Mouse (Mus musculus): ENCODE results near the gene Usp26. TPM values are rescaled to one million over a fixed set of nuclear protein-coding genes. Genes with fewer than 3 reads are reported as not detected.

Gene Usp26
- total RNA-seq (2022), result not detected

- DNase-seq (ENCODE audit: low spot score in 2 of 2), result no peak
Measured at GRCm38 (mm10) chrX:51801133-51801532, at the start of gene Usp26. Gene Usp26 (minus strand): TSS chrX:51801233.

DNA sequence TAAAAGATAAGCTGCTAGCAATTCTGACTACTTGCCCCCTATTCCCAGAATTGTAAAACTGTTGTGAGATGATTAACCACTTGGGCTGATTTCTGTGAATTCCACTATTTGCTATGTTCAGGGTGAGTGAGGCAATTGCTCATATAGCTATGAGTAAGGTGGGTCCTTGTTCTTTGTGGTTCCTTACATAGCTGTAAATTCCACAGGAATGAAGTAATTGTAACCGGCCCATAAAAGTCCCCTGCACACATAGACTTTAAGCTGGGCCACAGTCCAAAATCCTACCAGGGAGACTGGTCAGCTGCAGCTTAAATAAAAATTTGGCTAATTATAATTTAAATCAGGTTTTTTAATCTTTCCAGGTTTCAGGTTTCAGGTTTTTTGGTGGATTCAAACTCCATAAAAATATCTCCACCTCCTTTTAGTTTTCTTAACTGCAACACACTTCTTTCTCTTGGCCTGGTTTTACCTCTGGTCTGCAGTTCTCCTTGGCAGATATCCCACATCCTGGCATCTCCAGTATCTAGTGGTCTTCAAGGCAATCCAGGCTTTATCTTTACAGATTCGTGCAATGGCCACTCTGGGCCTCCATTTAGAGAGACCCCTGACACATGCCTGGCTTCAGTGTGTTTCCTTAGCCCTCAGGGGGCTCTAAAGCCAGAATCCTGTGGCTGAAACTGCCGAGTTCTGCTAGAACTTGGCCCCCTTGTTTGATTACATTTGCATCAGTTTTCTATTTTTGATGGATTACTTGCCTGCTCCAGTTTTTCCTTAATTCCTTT, 13.6 kb upstream of the Usp26 start:
- DNase-seq (ENCODE audit: low spot score in 2 of 2), result no peak

DNA sequence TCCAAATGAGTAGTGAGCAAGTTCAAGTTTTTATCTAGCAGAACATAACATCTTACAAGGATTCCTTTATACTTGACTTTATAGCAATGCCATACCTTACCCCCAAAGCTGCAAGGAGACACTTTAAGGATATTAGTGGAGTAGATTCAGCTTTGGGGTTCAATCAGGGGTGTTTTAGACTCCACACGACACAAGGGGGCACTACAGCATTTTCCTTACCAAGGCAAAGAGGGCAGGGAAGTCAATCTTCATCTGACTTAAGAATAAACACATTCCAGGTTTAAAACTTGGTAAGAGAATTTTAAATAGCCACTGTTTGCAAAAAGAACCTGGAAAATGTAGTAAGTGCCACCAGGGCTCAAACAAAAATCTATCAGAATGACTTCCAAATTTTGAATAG, 33.6 kb downstream of the Usp26 start:
- DNase-seq (ENCODE audit: low spot score in 2 of 2), result peak in 1 of 2 experiments; percentile 3

GRCm38 (mm10) chrX:51736450-51736849, 64.6 kb downstream of the Usp26 start:
- DNase-seq (ENCODE audit: low spot score in 2 of 2), result peak; percentile 9 to 40

- DNase-seq (ENCODE audit: low spot score in 2 of 2), result no peak
Measured at GRCm38 (mm10) chrX:51714086-51714745, 86.8 kb downstream of the Usp26 start.

GRCm38 (mm10) chrX:51712996-51713395, 88.0 kb downstream of the Usp26 start:
- DNase-seq (ENCODE audit: low spot score in 2 of 2), result no peak

Other genes starting within 250 kb of the Usp26 start
- 10 to 100 TPM; 25.2 to 31.8 (median 27.3) TPM for gene Hs6st2, start 119.4 kb downstream of the Usp26 start, total RNA-seq (2022)
- gene 1700080O16Rik, start 171.5 kb upstream of the Usp26 start, total RNA-seq (2022), result not detected

All from layer of hippocampus, adult 8-10 months (tissue).